Mouse (Mus musculus) adrenal gland, adult 10 weeks (tissue): ENCODE measurements around the gene Gal3st2. TPM values are rescaled to one million over a fixed set of nuclear protein-coding genes. Genes with fewer than 3 reads are reported as not detected.

Experiments used
- polyA plus RNA-seq: library from polyadenylated mRNA; stranded (reverse); fragments of 350-450 nt; fragmentation: Illumina TruSeq; extraction: RNeasy Lipid Tissue Mini Kit (QIAGEN cat#74804); gene quantifications from one replicate; pipeline ENCODE4 v1.2.3, GENCODE M21; 2014; ENCODE audit warnings: low read depth, low replicate concordance

The Gal3st2 gene
- not detected for polyA plus RNA-seq

GRCm38 (mm10) chr1:93861048-93861447 lies at the start of gene Gal3st2:
Gene Gal3st2 (plus strand): TSS chr1:93861306.

DNA sequence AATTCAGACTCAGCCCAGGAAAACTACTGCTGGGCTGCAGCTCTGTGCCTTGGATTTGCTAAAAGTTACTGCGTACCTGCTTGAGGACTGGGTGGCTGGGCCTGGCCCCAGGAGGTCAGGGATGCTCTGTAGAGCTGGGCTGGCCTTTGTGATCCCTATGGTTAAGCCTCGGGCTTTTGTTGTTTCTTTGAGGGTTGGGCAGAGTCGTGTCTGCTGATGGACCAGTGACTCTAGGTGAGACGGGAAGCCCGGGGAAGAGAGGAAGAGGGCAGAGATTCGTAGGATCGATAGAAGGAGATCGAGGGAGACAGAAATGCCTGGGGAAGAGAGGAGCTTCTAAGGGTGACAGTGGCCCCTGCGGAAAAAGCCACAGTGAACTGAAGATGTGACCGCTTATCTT lies 36.5 kb upstream of the Gal3st2 start, which contains the start of gene D2hgdh:
D2hgdh (plus strand) TSS at position 301 of the 400 bp plus-strand sequence.

DNA sequence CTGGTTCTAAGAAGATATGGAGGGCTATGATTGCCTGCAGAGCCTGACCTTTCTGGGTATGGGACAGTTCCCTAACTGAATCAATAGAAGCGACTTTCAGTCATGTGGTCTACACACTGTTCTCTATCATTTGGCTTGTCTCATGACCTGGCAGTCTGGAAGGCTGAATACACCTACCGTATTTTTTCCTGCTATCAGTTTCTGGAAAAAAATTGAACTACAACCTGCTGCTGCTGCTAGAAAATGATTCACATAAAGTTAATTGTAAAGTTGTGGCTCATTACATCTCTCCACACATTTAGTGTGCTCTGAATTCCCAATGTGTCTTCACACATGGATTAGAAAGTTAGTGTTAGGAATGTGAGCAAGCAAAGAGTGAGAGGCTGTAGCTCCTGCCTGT lies 56.9 kb downstream of the Gal3st2 start, which contains the start of gene Gal3st2b:
Gal3st2b (plus strand) TSS at position 301 of the 400 bp plus-strand sequence.

Other genes with a start within 250 kb of the Gal3st2 start
- gene Stk25, start 202.6 kb upstream of the Gal3st2 start, polyA plus RNA-seq = 11.4 TPM
- gene Bok, start 175.6 kb upstream of the Gal3st2 start, polyA plus RNA-seq = 0.82 TPM
- gene Atg4b, start 109.8 kb upstream of the Gal3st2 start, polyA plus RNA-seq = 54.8 TPM
- gene Thap4, start 106.4 kb upstream of the Gal3st2 start, polyA plus RNA-seq = 7.8 TPM
- 41.7 TPM for gene Dtymk, start 59.4 kb upstream of the Gal3st2 start, polyA plus RNA-seq
- gene Ing5, start 57.3 kb upstream of the Gal3st2 start, polyA plus RNA-seq = 12.3 TPM
- gene D2hgdh, start 36.4 kb upstream of the Gal3st2 start, polyA plus RNA-seq = 36.9 TPM
- not detected for gene Gal3st2b, start 57.0 kb downstream of the Gal3st2 start, polyA plus RNA-seq
- not detected for gene Gal3st2c, start 129.2 kb downstream of the Gal3st2 start, polyA plus RNA-seq
- gene Neu4, start 159.1 kb downstream of the Gal3st2 start, polyA plus RNA-seq = not detected
- gene Pdcd1, start 191.2 kb downstream of the Gal3st2 start, polyA plus RNA-seq = not detected